Mouse (Mus musculus): ENCODE results near the gene Lsm4. TPM values are rescaled to one million over a fixed set of nuclear protein-coding genes. Genes with fewer than 3 reads are reported as not detected.

The Lsm4 gene
- total and polyA plus RNA-seq, 3 experiments = 152 to 2,024 (median 514) TPM

DNA sequence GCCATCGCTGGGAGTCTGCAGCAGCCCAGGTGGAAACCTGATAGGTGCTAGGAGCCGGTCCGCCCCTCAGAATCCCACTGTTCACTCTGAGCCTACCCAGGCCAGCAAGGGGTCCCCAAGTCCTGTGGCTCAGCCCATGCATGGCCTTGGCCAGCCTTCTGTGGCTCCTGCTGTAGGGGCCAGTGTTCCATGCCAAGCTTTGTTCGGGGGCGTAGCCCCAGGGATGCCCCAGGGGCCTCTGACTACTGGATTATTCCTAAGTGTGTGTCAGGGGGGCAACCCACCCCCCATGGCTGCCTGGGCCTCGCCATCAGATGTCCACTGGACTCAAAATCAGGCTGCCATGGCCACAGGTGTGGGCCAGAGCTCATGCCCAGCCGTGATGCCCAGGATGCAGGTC is 40.9 kb downstream of the Lsm4 start:
- no peak for DNase-seq (ENCODE audit: low read depth, low spot score)
- Histone ChIP-seq H3K9ac (ENCODE audit: control insufficient read depth, low read depth, low read length, poor library complexity, severe bottlenecking) (no peak overlapping the region), H3K27ac (ENCODE audit: control insufficient read depth, low read depth, low read length) (no peak overlapping the region), H3K9me3 (replicated peaks; ENCODE audit: insufficient read depth, low read length) (no peaks in the 10 kb centered on the region), H3K4me3 (ENCODE audit: control insufficient read depth in 1 of 2, insufficient read depth in 1 of 2, low read depth in 2 of 2, low read length in 2 of 2) (no peak overlapping the region), H3K79me2 (ENCODE audit: control insufficient read depth, insufficient read depth, low read length, poor library complexity) (no peaks in the 10 kb centered on the region), H3K4me1 (ENCODE audit: control insufficient read depth in 1 of 2, insufficient read depth in 2 of 2, low read length in 2 of 2) (no peaks in the 10 kb centered on the region), H3K27me3 (ENCODE audit: control insufficient read depth in 1 of 2, insufficient read depth in 2 of 2, low read length in 2 of 2) (no peaks in the 10 kb centered on the region), H3K36me3 (ENCODE audit: control insufficient read depth in 1 of 2, insufficient read depth in 2 of 2, low read length in 2 of 2) (no peaks in the 10 kb centered on the region)
- TF ChIP-seq BHLHE40 (IDR thresholded peaks at IDR 0.05; ENCODE audit: borderline replicate concordance, low read depth, low read length) = no peak
- no peak for TF ChIP-seq MYB (IDR thresholded peaks at IDR 0.05; ENCODE audit: low read depth, low read length)
- no peak for TF ChIP-seq TCF12 (IDR thresholded peaks at IDR 0.05; ENCODE audit: low read depth, low read length)
- TF ChIP-seq CHD2 (IDR thresholded peaks at IDR 0.05; ENCODE audit: low read length) = no peak
- TF ChIP-seq CTCF (IDR thresholded peaks at IDR 0.05 in 2 of 3, conservative IDR thresholded peaks at IDR 0.05 in 1 of 3; ENCODE audit: control insufficient read depth in 1 of 3, insufficient read depth in 1 of 3, low read depth in 2 of 3, low read length in 3 of 3, poor library complexity in 1 of 3, severe bottlenecking in 1 of 3) = no peak
- no peak for TF ChIP-seq ZKSCAN1 (IDR thresholded peaks at IDR 0.05; ENCODE audit: low read depth, low read length)
- no peak for TF ChIP-seq ZC3H11A (IDR thresholded peaks at IDR 0.05; ENCODE audit: low read depth, low read length)
- no peak for TF ChIP-seq RCOR1 (IDR thresholded peaks at IDR 0.05; ENCODE audit: low read depth, low read length)
- TF ChIP-seq USF1 (IDR thresholded peaks at IDR 0.05; ENCODE audit: low read depth, low read length) = no peak
- no peak for TF ChIP-seq JUND (IDR thresholded peaks at IDR 0.05; ENCODE audit: low read depth, low read length)
- no peak for TF ChIP-seq USF2 (IDR thresholded peaks at IDR 0.05; ENCODE audit: borderline replicate concordance in 1 of 2, insufficient read depth in 1 of 2, low read depth in 1 of 2, low read length in 2 of 2)
- no peak for TF ChIP-seq RAD21 (IDR thresholded peaks at IDR 0.05; ENCODE audit: low read depth, low read length)
- no peak for TF ChIP-seq ETS1 (IDR thresholded peaks at IDR 0.05; ENCODE audit: low read depth, low read length)
- TF ChIP-seq MAFK (IDR thresholded peaks at IDR 0.05; ENCODE audit: borderline replicate concordance, low read depth, low read length) = no peak

- Histone ChIP-seq H3K36me3 (ENCODE audit: control insufficient read depth in 1 of 2, insufficient read depth in 2 of 2, low read length in 2 of 2) (no peaks in the 10 kb centered on the region), H3K9ac (ENCODE audit: control insufficient read depth, low read depth, low read length, poor library complexity, severe bottlenecking) (no peak overlapping the region), H3K4me3 (ENCODE audit: control insufficient read depth in 1 of 2, insufficient read depth in 1 of 2, low read depth in 2 of 2, low read length in 2 of 2) (no peak overlapping the region), H3K9me3 (replicated peaks; ENCODE audit: insufficient read depth, low read length) (no peaks in the 10 kb centered on the region), H3K4me1 (ENCODE audit: control insufficient read depth in 1 of 2, insufficient read depth in 2 of 2, low read length in 2 of 2) (no peaks in the 10 kb centered on the region), H3K27me3 (ENCODE audit: control insufficient read depth in 1 of 2, insufficient read depth in 2 of 2, low read length in 2 of 2) (no peaks in the 10 kb centered on the region), H3K27ac (ENCODE audit: control insufficient read depth, low read depth, low read length) (no peak overlapping the region), H3K79me2 (ENCODE audit: control insufficient read depth, insufficient read depth, low read length, poor library complexity) (no peaks in the 10 kb centered on the region)
- TF ChIP-seq EP300 (IDR thresholded peaks at IDR 0.05; ENCODE audit: low read depth in 1 of 2, low read length in 2 of 2) = no peak
- no peak for TF ChIP-seq UBTF (IDR thresholded peaks at IDR 0.05; ENCODE audit: borderline replicate concordance, insufficient read depth, low read depth, low read length)
- no peak for TF ChIP-seq ETS1 (IDR thresholded peaks at IDR 0.05; ENCODE audit: low read depth, low read length)
- no peak for TF ChIP-seq ZNF384 (IDR thresholded peaks at IDR 0.05; ENCODE audit: low read depth, low read length)
- TF ChIP-seq POLR2AphosphoS5 (IDR thresholded peaks at IDR 0.05; ENCODE audit: borderline replicate concordance, low read depth, low read length) = no peak
- no peak for TF ChIP-seq HCFC1 (IDR thresholded peaks at IDR 0.05; ENCODE audit: low read depth, low read length)
- TF ChIP-seq MAZ (IDR thresholded peaks at IDR 0.05; ENCODE audit: low read depth, low read length) = no peak
- no peak for TF ChIP-seq MYC (IDR thresholded peaks at IDR 0.05; ENCODE audit: low read depth, low read length)
- TF ChIP-seq ZC3H11A (IDR thresholded peaks at IDR 0.05; ENCODE audit: low read depth, low read length) = no peak
- TF ChIP-seq RAD21 (IDR thresholded peaks at IDR 0.05; ENCODE audit: low read depth, low read length) = no peak
- no peak for TF ChIP-seq E2F4 (IDR thresholded peaks at IDR 0.05; ENCODE audit: borderline replicate concordance, low read depth, low read length)
- TF ChIP-seq ZMIZ1 (IDR thresholded peaks at IDR 0.05; ENCODE audit: low read depth, low read length) = no peak
- no peak for TF ChIP-seq ELF1 (IDR thresholded peaks at IDR 0.05; ENCODE audit: low read depth, low read length)
- no peak for TF ChIP-seq MAX (IDR thresholded peaks at IDR 0.05; ENCODE audit: low read length)
- no peak for TF ChIP-seq TCF12 (IDR thresholded peaks at IDR 0.05; ENCODE audit: low read depth, low read length)
- no peak for TF ChIP-seq RCOR1 (IDR thresholded peaks at IDR 0.05; ENCODE audit: low read depth, low read length)
- no peak for TF ChIP-seq KAT2A (conservative IDR thresholded peaks at IDR 0.05; ENCODE audit: low read depth, low read length)
- DNase-seq (ENCODE audit: low read depth, low spot score) = no peak
Measured at GRCm38 (mm10) chr8:70715086-70715485, 42.0 kb downstream of the Lsm4 start.

All from MEL (cell line).